Mouse (Mus musculus) granulocyte monocyte progenitor cell, adult 5-6 weeks (primary cell): ENCODE results near the gene Fxn. TPM values are rescaled to one million over a fixed set of nuclear protein-coding genes. Genes with fewer than 3 reads are reported as not detected.
"Not testable (repeated sequence)": the region's sequence is repeated elsewhere in the genome, so short reads cannot be mapped to it uniquely, and the experiment has no call there.

Experiments used
- ATAC-seq: replicated peaks from 2 replicates; pipeline ENCODE4 v1.8.0; 2016; ENCODE audit warnings: mild to moderate bottlenecking, moderate TSS enrichment, inconsistent platforms; ENCODE audit not compliant: poor library complexity, severe bottlenecking
- total RNA-seq, 2 experiments: library from RNA; stranded (forward) in 1 of 2; stranded (reverse) in 1 of 2; fragments of 200-712, 200-1000 nt in 1 of 2; fragments of >200 nt in 1 of 2; fragmentation: Nextera tagmentation in 1 of 2; gene quantifications; 2 replicates each; pipeline ENCODE4 v1.2.3; 2014 to 2017

The Fxn gene
- total RNA-seq, 2 experiments from 2014 or later = 11.1 to 44.6 TPM

- ATAC-seq = no peak
Measured at GRCm38 (mm10) chr19:24251869-24252268, 28.5 kb downstream of the Fxn start.

GRCm38 (mm10) chr19:24243340-24243739 lies 37.1 kb downstream of the Fxn start:
- ATAC-seq = no peak

GRCm38 (mm10) chr19:24241799-24242546 lies 38.4 kb downstream of the Fxn start:
- no peak for ATAC-seq

DNA sequence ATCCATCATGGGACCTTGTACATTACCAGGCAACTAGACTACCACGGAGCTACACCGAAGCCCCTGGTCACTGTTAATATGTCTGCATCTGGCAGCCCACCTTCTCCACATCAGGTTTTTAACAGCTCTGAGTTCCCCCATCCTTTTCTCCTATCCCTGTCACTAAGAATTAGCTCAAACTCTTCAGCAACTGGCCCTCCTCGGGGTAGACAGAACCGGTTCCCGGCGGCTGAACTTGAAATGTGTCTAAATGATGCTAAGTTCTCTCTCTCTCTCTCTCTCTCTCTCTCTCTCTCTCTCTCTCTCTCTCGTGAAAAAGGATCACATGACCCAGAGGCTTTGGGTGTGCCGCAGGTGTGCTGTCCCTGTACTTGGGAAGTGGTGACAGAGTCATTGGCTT lies 39.1 kb downstream of the Fxn start:
- ATAC-seq = no peak

- ATAC-seq = no peak
Measured at GRCm38 (mm10) chr19:24238011-24238410, 42.4 kb downstream of the Fxn start.

DNA sequence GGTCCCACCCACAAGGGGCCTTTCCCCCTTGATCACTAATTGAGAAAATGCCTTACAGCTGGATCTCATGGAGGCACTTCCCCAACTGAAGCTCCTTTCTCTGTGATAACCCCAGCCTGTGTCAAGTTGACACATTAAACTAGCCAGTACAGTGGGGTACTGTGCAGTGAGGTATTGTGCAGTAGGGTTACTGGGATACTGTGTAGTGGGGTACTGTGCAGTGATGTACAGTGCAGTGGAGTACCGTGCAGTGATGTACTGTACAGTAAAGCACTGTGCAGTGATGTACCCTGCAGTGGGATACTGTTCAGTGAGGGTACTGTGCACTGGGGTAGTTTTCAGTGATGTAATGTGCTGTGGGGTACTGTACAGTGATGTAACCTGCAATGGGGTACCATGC lies 48.0 kb downstream of the Fxn start:
- ATAC-seq = not testable (repeated sequence)

GRCm38 (mm10) chr19:24225305-24225696 lies 55.1 kb downstream of the Fxn start:
- ATAC-seq = peak; percentile 60

- ATAC-seq = peak; percentile 89
Measured at GRCm38 (mm10) chr19:24224500-24225304, 55.7 kb downstream of the Fxn start, which contains the start of gene Tjp2. Tjp2 (minus strand) TSS chr19:24225030.

GRCm38 (mm10) chr19:24223851-24224251 lies 56.6 kb downstream of the Fxn start:
- ATAC-seq = no peak

DNA sequence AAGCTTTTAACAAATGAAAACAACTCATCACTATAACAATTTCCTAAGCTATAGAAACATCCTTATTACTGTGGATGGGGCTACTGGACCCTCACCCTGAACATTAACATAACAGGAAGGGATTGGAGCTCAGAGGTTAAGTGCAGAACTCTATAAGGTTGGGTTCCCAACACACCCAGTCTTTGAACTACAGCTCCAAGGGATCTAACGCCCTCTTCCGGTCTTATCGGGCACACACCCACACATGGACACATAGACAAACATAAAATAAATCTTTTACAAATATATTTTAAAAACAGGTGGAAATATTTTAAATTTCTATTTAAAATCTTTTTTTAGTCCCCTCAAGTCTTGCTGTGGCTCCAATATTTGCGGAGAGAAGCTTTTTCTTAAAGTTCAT lies 59.0 kb downstream of the Fxn start:
- no peak for ATAC-seq

- no peak for ATAC-seq
Measured at GRCm38 (mm10) chr19:24220795-24221445, 59.5 kb downstream of the Fxn start.

GRCm38 (mm10) chr19:24219011-24219410 lies 61.4 kb downstream of the Fxn start:
- no peak for ATAC-seq

GRCm38 (mm10) chr19:24218291-24218690 lies 62.1 kb downstream of the Fxn start:
- no peak for ATAC-seq

DNA sequence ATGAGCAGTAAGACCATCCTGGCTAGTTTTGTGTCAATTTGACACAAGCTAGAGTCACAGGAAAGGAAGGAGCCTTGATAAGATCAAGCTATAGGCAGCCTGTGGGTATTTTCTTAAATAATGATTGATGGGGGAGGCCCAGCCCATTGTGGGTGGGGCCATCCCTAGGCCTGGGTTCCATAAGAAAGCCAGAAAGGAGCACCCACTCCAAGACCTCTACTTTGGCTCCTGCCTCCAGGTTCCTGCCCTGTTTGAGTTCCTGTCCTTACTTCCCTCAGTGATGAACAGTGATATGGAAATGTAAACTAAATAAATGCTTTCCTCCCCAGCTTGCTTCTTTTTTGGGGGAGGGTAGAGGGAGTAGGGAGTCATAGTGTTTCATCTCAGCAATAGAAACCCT lies 62.6 kb downstream of the Fxn start:
- no peak for ATAC-seq

- ATAC-seq = no peak
Measured at GRCm38 (mm10) chr19:24216771-24217170, 63.6 kb downstream of the Fxn start.

DNA sequence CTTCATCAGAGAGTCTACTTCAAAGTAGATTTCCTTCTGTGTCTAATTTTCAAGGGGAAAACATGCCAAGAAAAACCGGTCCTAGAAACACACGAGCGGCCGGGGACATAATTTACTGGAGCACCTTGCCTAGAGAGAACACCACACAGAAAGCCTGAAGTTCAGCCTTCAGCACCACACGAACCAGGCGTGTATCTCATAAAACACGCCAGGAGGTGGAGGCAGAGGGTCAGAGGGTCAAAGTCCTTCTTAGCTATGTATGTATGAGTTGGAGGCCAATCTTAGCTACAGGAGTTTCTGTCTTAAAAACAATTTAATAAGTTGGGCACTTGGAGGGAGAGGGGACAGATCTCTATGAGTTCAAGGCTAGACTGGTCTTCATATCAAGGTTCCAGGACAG lies 65.5 kb downstream of the Fxn start:
- ATAC-seq = no peak

GRCm38 (mm10) chr19:24213299-24213698 lies 67.1 kb downstream of the Fxn start:
- ATAC-seq = no peak

GRCm38 (mm10) chr19:24212552-24213249 lies 67.7 kb downstream of the Fxn start:
- no peak for ATAC-seq
